Mouse (Mus musculus) retina, embryonic 14.5 days (tissue): ENCODE data around the gene Wnt6.
"Not testable (repeated sequence)": the region's sequence is repeated elsewhere in the genome, so short reads cannot be mapped to it uniquely, and the experiment has no call there.

Source experiments
- DNase-seq: peaks from one replicate; pipeline ENCODE4 v3.0.0-alpha.2; 2015; ENCODE audit warnings: low spot score

Wnt6 gene

DNA sequence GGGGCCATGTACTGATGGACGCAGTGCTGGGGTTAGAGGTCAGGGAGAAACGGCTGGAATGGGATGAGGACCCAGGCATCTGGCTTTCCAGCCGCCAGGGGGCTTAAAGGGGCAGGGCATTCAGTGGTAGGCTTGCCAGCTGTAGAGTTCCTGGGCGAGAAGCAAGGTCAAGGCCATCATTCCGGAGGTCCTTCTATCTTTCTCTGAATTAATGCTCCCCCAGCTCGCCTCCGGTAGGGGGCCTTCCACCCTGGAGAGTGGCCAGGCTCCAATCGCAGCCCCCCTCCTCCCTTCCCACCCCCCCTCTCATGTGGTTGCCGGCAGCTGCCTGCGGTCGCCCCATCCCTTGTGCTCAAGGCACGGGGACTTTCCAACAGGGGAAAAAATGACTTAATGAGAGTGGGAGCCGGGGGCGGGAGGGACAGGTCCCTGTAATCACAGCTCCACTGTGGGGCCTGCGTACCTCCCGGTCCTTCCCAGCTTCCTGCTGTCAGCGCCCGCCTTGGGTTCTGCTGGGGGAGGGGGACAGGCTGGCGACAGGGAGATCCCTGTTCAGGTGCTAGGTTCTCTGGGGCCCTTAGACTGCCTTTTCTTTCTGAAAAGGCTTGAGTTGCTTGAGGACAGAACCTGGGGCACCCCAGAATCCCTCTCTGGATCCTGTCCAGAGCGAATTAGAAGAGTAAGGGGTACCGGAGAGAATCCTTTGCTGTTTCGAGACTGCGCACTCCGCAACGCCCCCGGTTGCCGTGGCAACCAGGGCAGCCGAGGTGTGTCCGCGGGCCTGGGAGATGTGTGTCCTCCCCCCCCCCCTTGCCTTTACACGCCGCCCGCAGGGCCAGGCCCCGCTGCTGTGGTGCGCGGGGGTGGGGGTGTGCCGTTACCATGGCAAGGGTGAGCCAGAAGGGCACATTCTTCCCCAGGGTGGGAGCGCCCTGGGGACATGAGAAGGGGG lies 34.9 kb downstream of the Wnt6 start:
- DNase-seq, result peak; percentile 66

DNA sequence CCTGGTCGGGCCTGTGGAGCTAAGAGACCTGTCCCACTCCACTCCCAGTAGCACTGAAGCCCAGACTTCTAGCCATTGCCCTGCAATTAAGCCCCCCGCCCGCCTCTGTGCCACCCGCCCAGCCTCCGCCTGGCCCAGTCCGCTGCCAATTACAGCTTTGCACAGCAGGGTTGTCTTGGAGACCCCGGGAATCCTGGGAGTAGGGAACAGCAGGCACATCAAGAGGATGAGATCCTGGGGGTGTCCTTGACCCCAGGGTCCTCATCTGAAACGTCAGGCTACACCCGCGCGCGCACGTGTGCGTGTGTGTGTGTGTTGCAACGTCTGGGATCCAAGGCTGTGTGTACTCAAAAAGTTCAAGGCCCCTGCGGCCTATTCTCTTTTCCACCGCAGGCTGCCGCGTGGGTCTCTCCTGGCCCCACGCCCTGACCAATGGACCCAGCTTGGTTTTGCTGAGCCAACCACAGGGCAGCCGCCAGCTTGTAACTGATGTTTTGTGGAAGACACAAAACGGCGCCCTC lies 35.9 kb downstream of the Wnt6 start:
- no peak for DNase-seq

DNA sequence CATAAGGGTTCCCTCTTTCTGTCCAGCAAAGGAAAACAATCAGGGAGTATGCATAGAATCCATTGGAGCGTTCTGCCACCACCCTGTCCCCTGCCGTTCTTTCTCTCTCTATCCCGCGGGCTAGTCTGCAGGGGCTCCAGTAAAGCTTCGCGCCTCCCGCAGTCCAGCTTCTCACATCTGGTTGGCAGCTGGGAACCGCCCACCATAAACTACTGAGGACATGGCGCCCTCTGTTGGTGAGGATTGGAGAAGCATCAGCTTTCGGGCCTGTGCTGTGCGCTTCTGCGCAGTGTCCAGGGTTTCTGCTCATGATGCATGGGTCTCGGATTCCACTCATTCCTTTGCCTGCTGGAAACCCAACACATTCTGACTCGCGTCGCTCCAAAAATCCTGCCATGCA lies 36.4 kb downstream of the Wnt6 start:
- DNase-seq, result peak; percentile 97

DNA sequence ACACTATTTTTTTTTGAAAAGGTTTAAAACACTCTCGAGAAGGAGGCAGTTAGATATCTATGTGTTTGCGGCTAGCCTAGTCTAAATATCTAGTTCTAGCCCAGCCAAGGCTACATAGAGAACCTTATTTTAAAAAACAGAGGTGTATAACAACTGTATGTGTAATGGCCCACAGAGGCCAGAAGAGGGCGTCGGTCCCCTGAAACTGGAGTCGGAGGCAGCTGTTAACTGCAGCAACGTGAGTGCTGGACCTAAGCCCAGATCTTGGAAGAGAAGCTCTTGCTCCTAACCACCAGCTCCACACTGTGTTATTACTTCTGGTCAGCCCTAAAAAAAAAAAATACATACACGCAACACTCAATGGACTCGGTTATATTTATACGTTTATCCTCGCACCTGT lies 37.3 kb downstream of the Wnt6 start:
- DNase-seq, result no peak

DNA sequence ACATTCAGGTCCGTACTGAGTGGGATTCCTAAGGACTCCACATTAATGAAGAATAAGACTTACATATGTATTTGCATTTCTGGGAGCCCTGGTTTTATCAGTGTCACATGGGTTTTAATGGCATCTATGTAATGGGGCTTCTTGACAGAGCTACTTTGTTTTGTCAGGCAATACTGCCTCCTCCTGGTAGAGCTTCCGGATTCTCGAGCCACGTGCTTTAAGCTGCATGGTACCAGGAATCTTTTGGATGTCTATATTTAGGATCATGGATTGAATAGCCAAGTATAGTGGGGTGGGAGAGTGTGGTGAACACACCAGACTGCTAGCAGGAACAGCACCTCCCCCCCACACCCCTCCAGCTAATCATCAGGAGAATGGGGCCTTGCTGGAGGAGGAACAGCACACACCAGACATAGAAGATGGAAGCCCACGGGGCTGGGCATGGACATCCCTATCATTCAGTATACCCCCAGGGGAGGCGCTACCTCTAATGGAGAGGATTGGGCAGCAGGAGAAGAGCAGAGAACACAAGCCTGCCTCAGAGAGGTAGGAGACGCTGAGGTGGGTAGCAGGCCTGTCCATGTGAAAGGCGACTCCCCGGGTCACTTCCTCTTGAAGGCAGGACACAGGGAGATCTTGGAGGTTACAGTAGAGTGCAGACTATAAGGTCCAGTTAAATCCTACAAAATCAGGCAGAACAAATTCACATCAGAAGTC lies 43.4 kb downstream of the Wnt6 start:
- DNase-seq, result no peak

DNA sequence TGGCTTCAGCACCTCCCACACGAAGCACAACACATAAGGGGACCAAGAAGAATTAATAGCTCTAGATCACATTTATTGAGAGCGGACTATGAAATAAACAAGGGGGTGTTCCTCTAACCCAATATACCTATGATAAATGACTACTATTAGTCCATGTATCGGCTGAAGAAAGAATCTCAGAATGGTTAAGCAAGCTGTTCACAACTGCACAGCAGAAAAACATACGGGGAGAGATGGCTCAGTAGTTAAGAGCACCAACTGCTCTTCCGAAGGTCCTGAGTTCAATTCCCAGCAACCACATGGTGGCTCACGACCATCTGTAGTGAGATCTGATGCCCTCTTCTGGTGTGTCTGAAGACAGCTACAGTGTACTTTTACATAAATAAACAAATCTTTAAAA lies 44.3 kb downstream of the Wnt6 start:
- not testable (repeated sequence) for DNase-seq

DNA sequence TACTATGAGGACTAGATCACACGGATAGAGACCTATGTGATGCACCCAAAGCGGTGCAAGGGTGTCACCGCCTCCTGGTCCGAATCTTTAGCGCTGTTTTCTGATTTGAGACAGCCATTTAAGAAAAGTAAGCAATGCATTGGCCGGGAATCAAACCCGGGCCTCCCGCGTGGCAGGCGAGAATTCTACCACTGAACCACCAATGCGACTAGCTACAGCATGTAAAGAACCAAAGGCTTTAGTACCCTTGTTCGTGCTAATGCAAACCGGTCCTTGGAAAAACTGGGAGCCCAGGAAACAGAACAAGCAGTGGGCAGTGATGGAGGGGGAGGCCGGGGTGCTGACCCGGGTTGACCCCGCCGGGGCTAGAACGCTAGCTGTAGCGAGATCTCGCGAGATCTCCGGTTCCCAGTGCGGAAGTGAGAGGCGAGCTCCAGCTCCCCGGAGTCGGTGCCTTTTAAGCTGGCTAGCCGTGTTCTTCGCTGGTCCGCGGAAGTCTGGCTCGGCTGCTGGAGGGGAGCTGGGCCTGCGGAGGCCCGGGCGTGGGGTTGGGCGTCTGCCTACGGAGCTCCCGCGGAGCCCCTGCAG lies 45.0 kb downstream of the Wnt6 start:
- DNase-seq, result peak; percentile 95

DNA sequence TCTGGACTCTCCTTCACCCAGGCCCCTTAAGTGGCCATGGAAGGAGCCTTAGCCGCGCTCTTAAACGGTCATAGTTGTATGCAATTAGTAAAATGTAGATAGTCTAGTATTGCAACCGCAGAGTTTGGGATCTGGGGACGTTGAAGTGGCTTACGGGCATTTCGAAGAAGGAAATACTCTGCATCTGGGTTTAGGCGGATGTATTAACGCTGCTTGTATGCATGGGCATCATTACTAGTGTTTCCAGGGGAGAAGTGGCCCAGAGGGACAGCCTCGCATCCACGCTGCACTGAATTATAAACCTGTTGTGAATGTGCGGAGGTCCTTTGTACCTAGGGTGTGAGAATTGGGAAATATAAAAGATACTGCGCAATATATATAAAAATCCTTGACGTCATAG lies 45.5 kb downstream of the Wnt6 start:
- no peak for DNase-seq

DNA sequence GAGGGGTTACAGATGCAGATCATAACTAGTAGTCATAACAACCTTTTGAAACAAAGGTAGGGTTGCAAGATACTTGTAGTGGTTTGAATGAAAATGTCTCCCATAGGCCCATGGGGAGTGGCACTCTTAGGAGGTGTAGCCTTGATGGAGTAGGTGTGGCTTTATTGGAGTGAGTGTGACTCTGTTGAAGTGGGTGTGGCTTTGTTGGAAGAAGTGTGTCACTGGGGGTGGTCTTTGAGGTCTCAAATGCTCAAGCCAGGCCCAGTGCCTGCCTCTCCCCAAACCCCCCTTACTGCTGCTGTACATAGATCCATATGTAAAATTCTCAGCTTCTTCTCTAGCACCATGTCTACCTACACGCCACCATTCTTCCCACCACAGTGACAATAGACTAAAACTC lies 46.8 kb downstream of the Wnt6 start:
- no peak for DNase-seq

DNA sequence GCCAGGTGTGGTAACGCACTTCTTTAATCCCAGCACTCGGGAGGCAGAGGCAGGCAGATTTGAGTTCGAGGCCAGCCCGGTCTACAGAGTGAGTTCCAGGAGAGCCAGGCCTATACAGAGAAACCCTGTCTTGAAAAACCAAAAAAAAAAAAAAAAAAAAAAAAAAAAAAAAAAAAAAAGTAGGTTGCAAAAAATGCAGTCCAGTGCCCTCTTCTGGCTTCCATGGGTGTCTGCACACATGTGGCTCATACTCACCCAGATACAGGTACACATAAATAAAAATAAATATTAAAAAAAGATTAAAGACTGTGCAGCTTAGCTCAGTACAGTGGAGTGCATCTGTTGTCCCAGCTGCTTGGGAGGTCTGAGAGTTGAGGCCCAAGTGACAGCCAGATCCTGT lies 51.9 kb downstream of the Wnt6 start:
- DNase-seq, result not testable (repeated sequence)

DNA sequence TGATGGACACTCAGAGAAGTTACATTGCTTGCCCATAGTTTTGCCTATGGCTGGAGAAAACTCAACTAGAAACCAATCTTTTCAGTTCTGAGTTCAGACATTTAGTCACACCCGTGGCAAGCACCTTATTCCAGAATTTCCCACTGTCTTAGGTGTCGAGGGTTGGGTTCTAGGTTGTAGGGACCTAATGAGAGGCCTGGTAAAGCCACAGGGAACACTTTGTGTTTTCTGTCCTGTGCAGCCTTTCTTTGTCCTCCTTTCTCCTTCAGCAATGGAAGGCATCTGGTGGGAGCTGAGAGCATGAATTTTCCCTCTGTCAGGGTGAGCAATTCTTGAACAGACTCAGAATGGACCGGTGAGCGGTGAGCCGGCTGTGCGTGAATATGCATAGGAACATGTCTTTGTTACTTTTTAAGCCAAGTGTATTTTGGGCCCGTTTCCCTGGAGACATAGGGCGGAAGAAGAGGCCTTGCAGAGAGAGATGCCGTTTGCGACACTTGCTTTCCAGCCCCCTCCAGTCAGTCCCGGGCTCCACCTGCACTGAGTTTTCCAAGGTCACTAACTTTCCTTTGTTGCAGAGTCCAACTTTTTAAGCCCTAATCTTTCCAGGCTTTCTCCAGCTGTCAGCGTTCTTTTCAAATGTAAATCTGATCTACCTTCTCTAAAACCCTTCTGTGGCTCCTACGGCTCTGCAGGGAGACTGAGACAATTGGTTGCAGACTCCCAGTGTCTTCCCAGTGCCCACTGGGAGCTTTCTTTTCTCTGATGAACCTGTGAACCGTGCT lies 53.0 kb downstream of the Wnt6 start:
- DNase-seq, result no peak

DNA sequence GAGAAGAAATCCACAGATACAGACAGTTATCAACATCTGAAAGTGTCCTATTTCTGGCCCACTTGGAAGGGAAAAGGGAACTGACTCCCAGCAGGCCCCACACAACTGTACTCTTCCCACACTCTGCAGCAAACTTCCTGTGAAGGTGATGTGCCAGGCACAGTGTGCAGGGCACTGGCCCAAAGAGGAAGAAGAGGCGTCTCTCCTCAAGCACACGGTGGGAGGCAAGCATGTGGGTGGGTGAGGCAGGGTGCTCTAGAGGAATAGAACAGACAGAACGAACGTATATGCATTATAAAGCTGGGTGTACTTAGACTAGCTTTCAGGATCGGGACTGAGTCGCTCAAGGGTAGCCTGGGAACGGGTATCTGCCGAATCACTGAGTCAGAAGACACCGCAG lies 58.4 kb downstream of the Wnt6 start:
- DNase-seq, result no peak

DNA sequence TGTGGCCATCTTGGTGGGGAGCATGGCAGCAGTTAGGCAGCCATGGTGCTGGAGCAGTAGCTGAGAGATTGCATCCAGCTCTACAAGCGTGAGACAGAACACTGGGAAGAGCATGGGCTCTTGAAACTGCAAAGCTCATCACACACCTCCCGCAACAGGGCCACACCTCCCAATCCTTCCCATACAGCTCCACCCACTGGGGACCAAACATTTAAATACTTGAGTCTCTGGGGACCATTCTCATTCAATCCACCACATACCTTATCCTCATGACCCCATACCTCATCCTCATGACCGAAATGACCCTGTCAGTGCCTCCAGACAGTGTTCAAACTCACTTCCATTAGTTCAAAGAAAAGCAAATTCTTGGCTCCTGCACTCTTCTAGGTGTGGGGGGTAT lies 61.6 kb downstream of the Wnt6 start:
- no peak for DNase-seq
